Mouse (Mus musculus) CH12.LX (cell line): Measurements from ENCODE around the gene Ddah1. TPM values are rescaled to one million over a fixed set of nuclear protein-coding genes. Genes with fewer than 3 reads are reported as not detected.

Experiments used
- DNase-seq: peaks from one replicate; pipeline ENCODE4 v3.0.0-alpha.2; 2013; ENCODE audit errors: extremely low read depth
- H3K27ac ChIP-seq: 2 replicates; pipeline ENCODE4 v1.5.1; 2012; ENCODE audit warnings: low read depth, mild to moderate bottlenecking, control low read depth, moderate library complexity; ENCODE audit not compliant: insufficient read depth
- H3K27me3 ChIP-seq: replicated peaks from 2 replicates; pipeline ENCODE3; 2012; ENCODE audit warnings: inconsistent platforms
- H3K36me3 ChIP-seq, 2 experiments: replicated peaks in 1 of 2; 2 replicates each; pipeline versions ENCODE3 to v1.6.1; 2012; ENCODE audit warnings: inconsistent platforms in 1 of 2, low read length in 1 of 2, mild to moderate bottlenecking in 1 of 2, mixed read lengths in 1 of 2, moderate library complexity in 1 of 2; ENCODE audit not compliant: control insufficient read depth in 1 of 2, insufficient read depth in 1 of 2
- H3K4me1 ChIP-seq, 2 experiments: 2 replicates each; pipeline ENCODE4 v1.6.1; 2012; ENCODE audit warnings: inconsistent platforms in 1 of 2, moderate library complexity in 1 of 2; ENCODE audit not compliant: insufficient read depth in 2 of 2, control insufficient read depth in 1 of 2
- H3K4me2 ChIP-seq: 2 replicates; pipeline ENCODE4 v1.6.1; 2012; ENCODE audit warnings: low read depth, mild to moderate bottlenecking, control low read depth; ENCODE audit not compliant: poor library complexity, insufficient read depth, severe bottlenecking
- H3K4me3 ChIP-seq, 3 experiments: fragments of 150-350 bp in 1 of 3; sonication (generic) in 1 of 3; replicated peaks in 1 of 3; 2 replicates each; pipeline versions ENCODE3 to v1.5.1; 2011 to 2012; ENCODE audit warnings: low read depth in 2 of 3, low read length in 2 of 3, mild to moderate bottlenecking in 2 of 3, moderate library complexity in 2 of 3, control low read depth in 1 of 3, improper control_type of control experiment in 1 of 3, inconsistent platforms in 1 of 3, mixed read lengths in 1 of 3; ENCODE audit not compliant: poor library complexity in 1 of 3
- H3K79me2 ChIP-seq: replicated peaks from 2 replicates; pipeline ENCODE4 v1.6.1; 2012; ENCODE audit warnings: mild to moderate bottlenecking, moderate library complexity; ENCODE audit not compliant: control insufficient read depth, poor library complexity, insufficient read depth, severe bottlenecking; ENCODE audit errors: extremely low read depth
- H3K9ac ChIP-seq: 2 replicates; pipeline ENCODE4 v1.6.1; 2012; ENCODE audit warnings: low read depth, mild to moderate bottlenecking, control low read depth, moderate library complexity; ENCODE audit not compliant: insufficient read depth
- H3K9me3 ChIP-seq: replicated peaks from 2 replicates; pipeline ENCODE3; 2012; ENCODE audit warnings: low read length, inconsistent platforms, mixed read lengths
- CHD2 ChIP-seq: IDR thresholded peaks from 2 replicates; pipeline ENCODE4 v1.6.1; 2011; ENCODE audit warnings: low read length, improper control_type of control experiment
- E2F4 ChIP-seq: IDR thresholded peaks from 2 replicates; pipeline ENCODE4 v1.6.1; 2011; ENCODE audit warnings: low read depth, low read length, improper control_type of control experiment; ENCODE audit not compliant: insufficient replicate concordance
- EP300 ChIP-seq: IDR thresholded peaks from 2 replicates; pipeline ENCODE4 v1.6.1; 2011; ENCODE audit warnings: low read length, improper control_type of control experiment
- GABPA ChIP-seq: IDR thresholded peaks from 2 replicates; pipeline ENCODE4 v1.6.1; 2012; ENCODE audit warnings: low read depth, low read length, improper control_type of control experiment, inconsistent platforms; ENCODE audit not compliant: insufficient replicate concordance
- IRF4 ChIP-seq: IDR thresholded peaks from 2 replicates; pipeline ENCODE4 v1.6.1; 2014; ENCODE audit warnings: low read depth, mild to moderate bottlenecking, inconsistent platforms, low read length, improper control_type of control experiment
- JUN ChIP-seq: IDR thresholded peaks from 2 replicates; pipeline ENCODE4 v1.6.1; 2011; ENCODE audit warnings: low read depth, mild to moderate bottlenecking, low read length, improper control_type of control experiment, moderate library complexity; ENCODE audit not compliant: insufficient read depth
- JUND ChIP-seq: conservative IDR thresholded peaks from 2 replicates; pipeline ENCODE4 v1.6.1; 2011; ENCODE audit warnings: low read depth, low read length, improper control_type of control experiment
- MAX ChIP-seq: IDR thresholded peaks from 2 replicates; pipeline ENCODE4 v1.6.1; 2011; ENCODE audit warnings: low read length, improper control_type of control experiment
- MEF2A ChIP-seq: IDR thresholded peaks from 2 replicates; pipeline ENCODE4 v1.6.1; 2014; ENCODE audit warnings: low read depth, mild to moderate bottlenecking, inconsistent platforms, low read length, improper control_type of control experiment, borderline replicate concordance
- MXI1 ChIP-seq: IDR thresholded peaks from 2 replicates; pipeline ENCODE4 v1.6.1; 2011; ENCODE audit warnings: mild to moderate bottlenecking, low read depth, low read length, improper control_type of control experiment
- MYC ChIP-seq: IDR thresholded peaks from 2 replicates; pipeline ENCODE4 v1.6.1; 2011; ENCODE audit warnings: low read depth, mild to moderate bottlenecking, improper control_type of control experiment, low read length
- RAD21 ChIP-seq: IDR thresholded peaks from 2 replicates; pipeline ENCODE4 v1.6.1; 2011; ENCODE audit warnings: low read depth, mild to moderate bottlenecking, low read length, improper control_type of control experiment, moderate library complexity
- SIN3A ChIP-seq: IDR thresholded peaks from 2 replicates; pipeline ENCODE4 v1.6.1; 2012; ENCODE audit warnings: low read length, improper control_type of control experiment, inconsistent platforms
- USF1 ChIP-seq: IDR thresholded peaks from 2 replicates; pipeline ENCODE4 v1.6.1; 2014; ENCODE audit warnings: low read depth, mild to moderate bottlenecking, inconsistent platforms, low read length, improper control_type of control experiment
- ZKSCAN1 ChIP-seq: IDR thresholded peaks from 2 replicates; pipeline ENCODE4 v1.6.1; 2012; ENCODE audit warnings: low read depth, inconsistent platforms, low read length, improper control_type of control experiment, borderline replicate concordance
- ZNF384 ChIP-seq: IDR thresholded peaks from 2 replicates; pipeline ENCODE4 v1.6.1; 2012; ENCODE audit warnings: low read depth, low read length, improper control_type of control experiment, inconsistent platforms
- dilution Hi-C: fragments of 300-500 bp; cut with MboI; formaldehyde crosslinking; loops from 2 replicates; pipeline ENCODE4 v1.14.3; 2020; ENCODE audit warnings: low sequenced_read_pairs; ENCODE audit not compliant: extremely low pct_unique_long_range_greater_than_20kb, extremely low pct_ligation_motif_present
- in situ Hi-C: fragments of 300-500 bp; cut with MboI; formaldehyde crosslinking; loops from 3 replicates; pipeline ENCODE4 v1.14.3; 2019; ENCODE audit warnings: low sequenced_read_pairs, low pct_ligation_motif_present, low pct_unique_long_range_greater_than_20kb, mixed read lengths
- polyA plus RNA-seq: library from polyadenylated mRNA; unstranded; fragments of >175 nt; gene quantifications from 2 replicates; pipeline ENCODE4 v1.2.1, GENCODE M21; 2012; ENCODE audit warnings: low read depth; ENCODE audit not compliant: insufficient read length
- total RNA-seq, 2 experiments: library from RNA; depleted of rRNA; stranded (reverse); fragments of 300-350 nt in 1 of 2; fragments of >200 nt in 1 of 2; gene quantifications; 2 replicates each; pipeline ENCODE4 v1.2.3; 2012 to 2014

Ddah1 gene
- total and polyA plus RNA-seq, 3 experiments: not detected

DNA sequence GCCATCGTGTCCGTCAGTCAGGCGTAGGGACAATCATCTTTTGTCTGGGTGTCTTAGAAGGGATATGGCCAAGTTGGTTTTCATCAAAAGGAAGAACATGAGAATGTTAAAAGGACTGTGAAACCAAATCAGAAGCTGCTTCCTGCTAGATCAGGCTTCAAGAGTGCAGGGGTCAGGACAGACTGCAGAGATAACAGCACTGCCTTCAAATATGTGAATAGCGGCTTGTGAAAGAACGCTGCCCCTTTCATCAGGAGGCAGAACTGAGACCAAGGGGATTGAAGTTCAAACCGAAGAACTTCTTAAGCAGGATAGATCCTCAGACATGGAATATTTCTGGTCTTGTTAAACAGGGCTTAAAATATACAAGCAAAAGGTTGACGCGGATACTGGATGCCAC, 2.0 kb upstream of the Ddah1 start:
- Histone ChIP-seq H3K27ac (no peak overlapping the region), H3K4me1 (peaks cover 0 to 17% of the 10 kb centered on the region in 2 experiments; a peak in 2 of 4 replicates)
- in situ Hi-C loops: no loop called here
- no peak for DNase-seq
- TF ChIP-seq JUN: no peak
- no peak for TF ChIP-seq GABPA
- TF ChIP-seq MYC: no peak
- no peak for TF ChIP-seq CHD2
- no peak for TF ChIP-seq SIN3A
- no peak for TF ChIP-seq RAD21
- TF ChIP-seq, all 38 proteins: peak for 0
- H3K79me2 ChIP-seq: no peaks in the 10 kb centered on the region
- dilution Hi-C loops: no loop called here
- no peaks in the 10 kb centered on the region for H3K27me3 ChIP-seq
- no peak overlapping the region for H3K4me2 ChIP-seq
- no peak overlapping the region for H3K9ac ChIP-seq
- no peak overlapping the region for H3K4me3 ChIP-seq
- H3K36me3 ChIP-seq: no peaks in the 10 kb centered on the region
- peaks cover 2% of the 10 kb centered on the region for H3K9me3 ChIP-seq

DNA sequence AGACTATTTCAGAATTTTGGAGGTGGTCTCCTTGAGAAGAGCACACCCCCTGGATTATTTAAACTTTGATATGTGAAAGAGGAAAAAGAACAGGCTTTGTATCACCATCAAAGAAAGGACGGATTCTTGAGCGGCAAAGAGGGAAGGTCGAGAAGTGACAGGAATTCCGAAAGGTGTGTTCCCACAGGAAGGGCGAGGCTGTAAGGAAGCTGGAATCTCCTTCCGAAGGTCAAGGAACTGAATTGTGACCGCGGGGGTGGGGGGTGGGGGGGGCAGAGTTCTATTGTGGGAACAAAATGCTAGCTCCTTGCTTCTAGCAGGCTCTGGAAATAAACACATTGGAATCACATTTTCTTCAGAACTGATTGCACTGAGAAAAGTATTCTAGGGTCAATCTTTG, 1.3 kb upstream of the Ddah1 start:
- in situ Hi-C loops (no loop called here), dilution Hi-C loops (no loop called here)
- TF ChIP-seq IRF4 (no peak), MXI1 (no peak), GABPA (no peak), MEF2A (no peak), JUND (no peak), RAD21 (no peak), ZNF384 (no peak), ZKSCAN1 (no peak), MAX (no peak), USF1 (no peak)
- no peak for DNase-seq
- no peaks in the 10 kb centered on the region for H3K36me3 ChIP-seq
- no peak overlapping the region for H3K27ac ChIP-seq
- peaks cover 2% of the 10 kb centered on the region for H3K9me3 ChIP-seq
- H3K27me3 ChIP-seq: no peaks in the 10 kb centered on the region
- no peak overlapping the region for H3K4me2 ChIP-seq
- H3K79me2 ChIP-seq: no peaks in the 10 kb centered on the region
- H3K4me3 ChIP-seq: no peak overlapping the region
- peaks cover 0 to 17% of the 10 kb centered on the region in 2 experiments; a peak in 2 of 4 replicates for H3K4me1 ChIP-seq
- H3K9ac ChIP-seq: no peak overlapping the region

DNA sequence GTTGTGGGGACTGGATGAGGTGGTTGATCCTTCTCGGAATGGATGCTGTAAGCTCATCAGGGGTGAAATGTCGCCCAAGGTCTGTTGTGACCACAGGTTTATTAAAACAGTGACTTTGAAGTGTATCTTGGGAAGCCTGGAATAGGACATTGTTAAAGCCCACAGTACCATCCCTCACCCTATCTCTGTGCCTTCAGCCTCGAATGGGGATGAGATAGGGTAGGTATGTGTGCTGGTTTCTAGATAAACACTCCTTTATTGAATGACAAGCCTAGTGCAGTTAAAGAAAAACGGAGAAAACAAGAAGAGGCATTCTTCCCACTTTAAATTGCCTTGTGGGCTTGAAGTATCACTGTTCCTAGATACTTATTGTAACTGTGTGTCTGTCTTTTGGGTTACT, 631 bp upstream of the Ddah1 start:
- no peak overlapping the region for H3K4me3 ChIP-seq
- no peaks in the 10 kb centered on the region for H3K79me2 ChIP-seq
- H3K9ac ChIP-seq: no peak overlapping the region
- in situ Hi-C loops: no loop called here
- DNase-seq: no peak
- dilution Hi-C loops: no loop called here
- peaks cover 2% of the 10 kb centered on the region for H3K9me3 ChIP-seq
- H3K36me3 ChIP-seq: no peaks in the 10 kb centered on the region
- H3K27ac ChIP-seq: no peak overlapping the region
- H3K4me2 ChIP-seq: no peak overlapping the region
- TF ChIP-seq EP300: no peak
- TF ChIP-seq E2F4: no peak
- TF ChIP-seq, all 38 proteins: peak for 0
- peaks cover 0 to 17% of the 10 kb centered on the region in 2 experiments; a peak in 2 of 4 replicates for H3K4me1 ChIP-seq
- H3K27me3 ChIP-seq: no peaks in the 10 kb centered on the region
